Mouse (Mus musculus) CH12.LX (cell line): Measurements from ENCODE around the gene Gm43191. TPM values are rescaled to one million over a fixed set of nuclear protein-coding genes. Genes with fewer than 3 reads are reported as not detected.

Experiments
- DNase-seq: peaks from one replicate; pipeline ENCODE4 v3.0.0-alpha.2; 2013; ENCODE audit errors: extremely low read depth
- H3K27ac ChIP-seq: 2 replicates; pipeline ENCODE4 v1.5.1; 2012; ENCODE audit warnings: low read depth, mild to moderate bottlenecking, control low read depth, moderate library complexity; ENCODE audit not compliant: insufficient read depth
- H3K27me3 ChIP-seq: replicated peaks from 2 replicates; pipeline ENCODE3; 2012; ENCODE audit warnings: inconsistent platforms
- H3K36me3 ChIP-seq, 2 experiments: replicated peaks in 1 of 2; 2 replicates each; pipeline versions ENCODE3 to v1.6.1; 2012; ENCODE audit warnings: inconsistent platforms in 1 of 2, low read length in 1 of 2, mild to moderate bottlenecking in 1 of 2, mixed read lengths in 1 of 2, moderate library complexity in 1 of 2; ENCODE audit not compliant: control insufficient read depth in 1 of 2, insufficient read depth in 1 of 2
- H3K4me1 ChIP-seq, 2 experiments: 2 replicates each; pipeline ENCODE4 v1.6.1; 2012; ENCODE audit warnings: inconsistent platforms in 1 of 2, moderate library complexity in 1 of 2; ENCODE audit not compliant: insufficient read depth in 2 of 2, control insufficient read depth in 1 of 2
- H3K4me2 ChIP-seq: 2 replicates; pipeline ENCODE4 v1.6.1; 2012; ENCODE audit warnings: low read depth, mild to moderate bottlenecking, control low read depth; ENCODE audit not compliant: poor library complexity, insufficient read depth, severe bottlenecking
- H3K4me3 ChIP-seq, 3 experiments: fragments of 150-350 bp in 1 of 3; sonication (generic) in 1 of 3; replicated peaks in 1 of 3; 2 replicates each; pipeline versions ENCODE3 to v1.5.1; 2011 to 2012; ENCODE audit warnings: low read depth in 2 of 3, low read length in 2 of 3, mild to moderate bottlenecking in 2 of 3, moderate library complexity in 2 of 3, control low read depth in 1 of 3, improper control_type of control experiment in 1 of 3, inconsistent platforms in 1 of 3, mixed read lengths in 1 of 3; ENCODE audit not compliant: poor library complexity in 1 of 3
- H3K79me2 ChIP-seq: replicated peaks from 2 replicates; pipeline ENCODE4 v1.6.1; 2012; ENCODE audit warnings: mild to moderate bottlenecking, moderate library complexity; ENCODE audit not compliant: control insufficient read depth, poor library complexity, insufficient read depth, severe bottlenecking; ENCODE audit errors: extremely low read depth
- H3K9ac ChIP-seq: 2 replicates; pipeline ENCODE4 v1.6.1; 2012; ENCODE audit warnings: low read depth, mild to moderate bottlenecking, control low read depth, moderate library complexity; ENCODE audit not compliant: insufficient read depth
- H3K9me3 ChIP-seq: replicated peaks from 2 replicates; pipeline ENCODE3; 2012; ENCODE audit warnings: low read length, inconsistent platforms, mixed read lengths
- BHLHE40 ChIP-seq: IDR thresholded peaks from 2 replicates; pipeline ENCODE4 v1.6.1; 2011; ENCODE audit warnings: mild to moderate bottlenecking, low read depth, low read length, improper control_type of control experiment
- CHD1 ChIP-seq: IDR thresholded peaks from 2 replicates; pipeline ENCODE4 v1.6.1; 2012; ENCODE audit warnings: low read depth, low read length, improper control_type of control experiment, inconsistent platforms
- ELF1 ChIP-seq: IDR thresholded peaks from 2 replicates; pipeline ENCODE4 v1.6.1; 2014; ENCODE audit warnings: low read depth, mild to moderate bottlenecking, inconsistent platforms, low read length, improper control_type of control experiment
- ETS1 ChIP-seq: conservative IDR thresholded peaks from 2 replicates; pipeline ENCODE4 v1.6.1; 2012; ENCODE audit warnings: low read depth, mild to moderate bottlenecking, inconsistent platforms, low read length, improper control_type of control experiment, moderate library complexity
- GABPA ChIP-seq: IDR thresholded peaks from 2 replicates; pipeline ENCODE4 v1.6.1; 2012; ENCODE audit warnings: low read depth, low read length, improper control_type of control experiment, inconsistent platforms; ENCODE audit not compliant: insufficient replicate concordance
- HCFC1 ChIP-seq: IDR thresholded peaks from 2 replicates; pipeline ENCODE4 v1.6.1; 2012; ENCODE audit warnings: low read depth, mild to moderate bottlenecking, inconsistent platforms, low read length, improper control_type of control experiment
- JUN ChIP-seq: IDR thresholded peaks from 2 replicates; pipeline ENCODE4 v1.6.1; 2011; ENCODE audit warnings: low read depth, mild to moderate bottlenecking, low read length, improper control_type of control experiment, moderate library complexity; ENCODE audit not compliant: insufficient read depth
- MAFK ChIP-seq: IDR thresholded peaks from 2 replicates; pipeline ENCODE4 v1.6.1; 2011; ENCODE audit warnings: low read length, improper control_type of control experiment; ENCODE audit not compliant: insufficient replicate concordance
- MAZ ChIP-seq: IDR thresholded peaks from 2 replicates; pipeline ENCODE4 v1.6.1; 2012; ENCODE audit warnings: low read depth, mild to moderate bottlenecking, inconsistent platforms, low read length, improper control_type of control experiment, moderate library complexity
- MEF2A ChIP-seq: IDR thresholded peaks from 2 replicates; pipeline ENCODE4 v1.6.1; 2014; ENCODE audit warnings: low read depth, mild to moderate bottlenecking, inconsistent platforms, low read length, improper control_type of control experiment, borderline replicate concordance
- MXI1 ChIP-seq: IDR thresholded peaks from 2 replicates; pipeline ENCODE4 v1.6.1; 2011; ENCODE audit warnings: mild to moderate bottlenecking, low read depth, low read length, improper control_type of control experiment
- NRF1 ChIP-seq: IDR thresholded peaks from 2 replicates; pipeline ENCODE4 v1.6.1; 2014; ENCODE audit warnings: low read depth, mild to moderate bottlenecking, inconsistent platforms, low read length, improper control_type of control experiment, moderate library complexity
- PAX5 ChIP-seq: IDR thresholded peaks from 2 replicates; pipeline ENCODE4 v1.6.1; 2012; ENCODE audit warnings: low read length, inconsistent platforms, mixed read lengths
- POLR2A ChIP-seq: IDR thresholded peaks from 2 replicates; pipeline ENCODE4 v1.6.1; 2011; ENCODE audit warnings: low read depth, mild to moderate bottlenecking, improper control_type of control experiment, low read length
- RAD21 ChIP-seq: IDR thresholded peaks from 2 replicates; pipeline ENCODE4 v1.6.1; 2011; ENCODE audit warnings: low read depth, mild to moderate bottlenecking, low read length, improper control_type of control experiment, moderate library complexity
- RCOR1 ChIP-seq: conservative IDR thresholded peaks from 2 replicates; pipeline ENCODE4 v1.6.1; 2012; ENCODE audit warnings: low read depth, mild to moderate bottlenecking, inconsistent platforms, low read length, improper control_type of control experiment
- SIN3A ChIP-seq: IDR thresholded peaks from 2 replicates; pipeline ENCODE4 v1.6.1; 2012; ENCODE audit warnings: low read length, improper control_type of control experiment, inconsistent platforms
- SMC3 ChIP-seq: IDR thresholded peaks from 2 replicates; pipeline ENCODE4 v1.6.1; 2011; ENCODE audit warnings: low read depth, low read length, improper control_type of control experiment
- UBTF ChIP-seq: IDR thresholded peaks from 2 replicates; pipeline ENCODE4 v1.6.1; 2012; ENCODE audit warnings: low read depth, mild to moderate bottlenecking, inconsistent platforms, low read length, improper control_type of control experiment, moderate library complexity
- USF1 ChIP-seq: IDR thresholded peaks from 2 replicates; pipeline ENCODE4 v1.6.1; 2014; ENCODE audit warnings: low read depth, mild to moderate bottlenecking, inconsistent platforms, low read length, improper control_type of control experiment
- ZMIZ1 ChIP-seq: IDR thresholded peaks from 2 replicates; pipeline ENCODE4 v1.6.1; 2012; ENCODE audit warnings: low read depth, mild to moderate bottlenecking, inconsistent platforms, low read length, improper control_type of control experiment
- ZNF384 ChIP-seq: IDR thresholded peaks from 2 replicates; pipeline ENCODE4 v1.6.1; 2012; ENCODE audit warnings: low read depth, low read length, improper control_type of control experiment, inconsistent platforms
- dilution Hi-C: fragments of 300-500 bp; cut with MboI; formaldehyde crosslinking; loops from 2 replicates; pipeline ENCODE4 v1.14.3; 2020; ENCODE audit warnings: low sequenced_read_pairs; ENCODE audit not compliant: extremely low pct_unique_long_range_greater_than_20kb, extremely low pct_ligation_motif_present
- in situ Hi-C: fragments of 300-500 bp; cut with MboI; formaldehyde crosslinking; loops from 3 replicates; pipeline ENCODE4 v1.14.3; 2019; ENCODE audit warnings: low sequenced_read_pairs, low pct_ligation_motif_present, low pct_unique_long_range_greater_than_20kb, mixed read lengths
- polyA plus RNA-seq: library from polyadenylated mRNA; unstranded; fragments of >175 nt; gene quantifications from 2 replicates; pipeline ENCODE4 v1.2.1, GENCODE M21; 2012; ENCODE audit warnings: low read depth; ENCODE audit not compliant: insufficient read length
- total RNA-seq, 2 experiments: library from RNA; depleted of rRNA; stranded (reverse); fragments of 300-350 nt in 1 of 2; fragments of >200 nt in 1 of 2; gene quantifications; 2 replicates each; pipeline ENCODE4 v1.2.3; 2012 to 2014

Gm43191 gene
- total and polyA plus RNA-seq, 3 experiments: 0.51 TPM; not detected in 2

DNA sequence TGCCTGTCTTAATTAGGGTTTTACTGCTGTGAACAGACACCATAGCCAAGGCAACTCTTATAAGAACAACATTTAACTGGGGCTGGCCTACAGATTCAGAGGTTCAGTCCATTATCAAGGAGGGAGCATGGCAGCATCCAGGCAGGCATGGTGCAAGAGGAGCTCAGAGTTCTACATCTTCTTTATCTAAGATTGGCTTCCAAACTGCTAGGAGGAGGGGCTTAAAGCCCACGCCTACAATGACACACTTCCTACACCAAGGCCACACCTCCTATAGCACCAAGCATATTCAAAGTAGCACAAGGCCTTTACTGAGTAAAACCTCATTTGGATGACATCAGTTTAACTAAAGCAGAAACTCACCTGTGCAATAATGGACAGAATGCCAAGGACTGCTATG, 41.0 kb downstream of the Gm43191 start:
- no peak overlapping the region for H3K4me2 ChIP-seq
- H3K4me3 ChIP-seq: no peak overlapping the region
- peak; percentile 54 for DNase-seq
- H3K27me3 ChIP-seq: no peaks in the 10 kb centered on the region
- in situ Hi-C loops (no loop called here), dilution Hi-C loops (no loop called here)
- H3K9ac ChIP-seq: no peak overlapping the region
- H3K36me3 ChIP-seq: peaks cover 54 to 90% of the 10 kb centered on the region in 2 experiments
- H3K27ac ChIP-seq: no peak overlapping the region
- H3K9me3 ChIP-seq: no peaks in the 10 kb centered on the region
- TF ChIP-seq MXI1 (no peak), MAZ (no peak), ZNF384 (no peak)
- H3K4me1 ChIP-seq: peaks cover 0 to 3% of the 10 kb centered on the region in 2 experiments; a peak in 2 of 4 replicates
- H3K79me2 ChIP-seq: no peaks in the 10 kb centered on the region

GRCm38 (mm10) chr3:116638572-116638971, 42.5 kb downstream of the Gm43191 start:
- peaks cover 0 to 7% of the 10 kb centered on the region in 2 experiments; a peak in 2 of 4 replicates for H3K4me1 ChIP-seq
- DNase-seq: no peak
- in situ Hi-C loops: no loop called here
- dilution Hi-C loops: no loop called here
- H3K27me3 ChIP-seq: no peaks in the 10 kb centered on the region
- no peak overlapping the region for H3K4me3 ChIP-seq
- no peaks in the 10 kb centered on the region for H3K9me3 ChIP-seq
- no peak overlapping the region for H3K9ac ChIP-seq
- H3K27ac ChIP-seq: no peak overlapping the region
- no peaks in the 10 kb centered on the region for H3K79me2 ChIP-seq
- TF ChIP-seq NRF1 (no peak), USF1 (no peak)
- H3K4me2 ChIP-seq: no peak overlapping the region
- peaks cover 60 to 95% of the 10 kb centered on the region in 2 experiments for H3K36me3 ChIP-seq

DNA sequence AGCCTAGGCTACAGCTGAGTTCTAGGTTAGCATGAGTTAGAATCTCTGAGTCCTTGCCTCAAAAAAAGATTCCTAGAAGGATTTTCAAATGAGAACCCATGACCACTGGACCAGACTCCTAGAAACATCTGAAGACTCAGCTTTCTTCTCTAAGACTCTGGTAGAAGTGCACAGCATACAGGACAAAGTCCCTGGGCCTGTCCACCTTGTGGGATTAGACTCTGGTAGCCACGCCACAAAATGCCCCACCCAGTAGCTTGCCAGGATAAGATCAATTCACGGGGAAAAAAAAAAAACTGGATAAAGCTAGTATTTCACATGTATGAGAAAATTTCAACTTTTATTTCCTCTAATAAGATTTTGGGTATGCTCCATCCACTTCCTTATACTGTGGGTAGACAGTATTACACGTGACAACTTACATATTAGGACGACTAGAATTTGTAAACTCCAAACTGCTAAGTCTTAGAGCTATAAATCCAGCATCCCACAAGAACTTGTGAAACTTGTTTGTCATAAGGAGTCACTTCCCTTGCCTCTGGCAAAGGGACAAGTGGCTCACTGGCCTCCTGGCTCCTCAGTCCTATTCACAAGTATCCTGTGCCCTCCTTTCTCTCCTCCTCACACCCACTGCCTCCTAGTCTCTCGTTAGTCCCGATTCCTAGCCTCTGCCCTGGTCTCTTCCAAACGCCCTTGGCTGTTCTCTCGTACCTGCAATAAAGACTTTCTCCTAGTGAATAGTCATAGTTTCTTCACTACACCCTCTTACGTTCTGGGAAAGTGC, 43.2 kb downstream of the Gm43191 start:
- Histone ChIP-seq H3K79me2 (no peaks in the 10 kb centered on the region), H3K4me1 (peaks cover 0 to 7% of the 10 kb centered on the region in 2 experiments; a peak in 2 of 4 replicates), H3K4me2 (no peak overlapping the region), H3K4me3 (no peak overlapping the region), H3K27me3 (no peaks in the 10 kb centered on the region), H3K9me3 (no peaks in the 10 kb centered on the region), H3K9ac (no peak overlapping the region), H3K27ac (no peak overlapping the region), H3K36me3 (peaks cover 57 to 95% of the 10 kb centered on the region in 2 experiments)
- in situ Hi-C loops (no loop called here), dilution Hi-C loops (no loop called here)
- no peak for DNase-seq
- TF ChIP-seq MAZ (no peak), ETS1 (no peak), HCFC1 (no peak), ZMIZ1 (no peak), CHD1 (no peak), POLR2A (no peak), SIN3A (no peak), MEF2A (no peak), PAX5 (no peak), GABPA (no peak), USF1 (no peak), JUN (no peak), MAFK (no peak), UBTF (no peak), RAD21 (no peak), RCOR1 (no peak), ELF1 (no peak), SMC3 (no peak), BHLHE40 (no peak)
